Mouse (Mus musculus): ENCODE measurements at regions not wholly inside any gene's neighbourhood (a gene's known extent, or its start where the extent isn't known, plus 50 kb on each side); places are given as distances from the start of the nearest gene placed in this dataset.
"Not testable (repeated sequence)": the region's sequence is repeated elsewhere in the genome, so short reads cannot be mapped to it uniquely, and the experiment has no call there.

DNA sequence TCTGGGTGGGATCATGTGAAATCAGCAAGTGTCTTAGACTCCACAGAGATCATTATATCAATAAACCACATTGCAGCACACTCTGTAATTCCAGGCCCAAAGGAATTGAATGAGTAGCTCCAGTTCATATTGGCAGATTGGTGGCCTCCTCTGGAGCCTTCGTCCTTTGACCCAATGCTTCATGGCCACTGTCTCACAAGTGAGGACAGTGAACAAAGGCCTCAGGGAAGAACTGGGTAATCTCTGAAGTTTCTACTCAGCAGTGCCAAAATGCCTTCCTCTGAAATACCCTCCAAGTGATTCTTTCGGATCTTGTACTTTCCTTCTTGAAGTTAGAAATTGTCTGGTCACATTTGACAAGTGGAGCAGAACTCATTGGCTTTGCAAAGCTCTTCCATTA lies 135.8 kb upstream of the Fam84a start:
- H3K9me3 ChIP-seq, result no peaks in the 10 kb centered on the region

DNA sequence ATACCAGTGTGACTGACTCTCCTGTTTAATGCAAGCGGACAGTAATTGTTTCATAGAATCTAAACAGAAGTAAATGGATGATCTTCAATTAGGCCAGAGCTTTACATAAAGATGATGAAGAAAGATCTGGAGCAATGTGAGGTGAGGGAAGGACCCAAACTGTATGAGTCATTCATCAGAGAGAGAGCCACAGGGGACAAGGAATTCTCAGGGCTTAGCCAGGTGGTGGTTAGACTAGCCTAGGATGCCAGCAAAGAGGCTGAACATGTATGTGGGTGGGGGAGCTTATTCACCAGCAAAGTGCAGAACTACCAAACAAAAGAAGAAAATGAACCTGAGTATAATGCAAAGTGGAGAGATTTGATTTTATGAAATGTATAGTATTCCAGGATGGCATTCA lies 134.8 kb upstream of the Fam84a start:
- no peak for ATAC-seq (ENCODE audit: low FRiP score, low read depth)
- H3K9me3 ChIP-seq, result no peaks in the 10 kb centered on the region
- WGBS, result 82% methylated on average over 1 of the region's 1 CpGs

More for the DNA sequence above, 135.8 kb upstream of the Fam84a start:
- 90% methylated on average over 2 of the region's 2 CpGs for WGBS
- Histone ChIP-seq H3K4me2 (replicated peaks) (no peak overlapping the region), H3K9ac (replicated peaks) (no peak overlapping the region), H3K36me3 (no peaks in the 10 kb centered on the region), H3K27me3 (no peaks in the 10 kb centered on the region), H3K27ac (replicated peaks) (no peak overlapping the region), H3K4me1 (no peaks in the 10 kb centered on the region), H3K4me3 (no peak overlapping the region)
- no peak for ATAC-seq (ENCODE audit: low FRiP score, low read depth)

DNA sequence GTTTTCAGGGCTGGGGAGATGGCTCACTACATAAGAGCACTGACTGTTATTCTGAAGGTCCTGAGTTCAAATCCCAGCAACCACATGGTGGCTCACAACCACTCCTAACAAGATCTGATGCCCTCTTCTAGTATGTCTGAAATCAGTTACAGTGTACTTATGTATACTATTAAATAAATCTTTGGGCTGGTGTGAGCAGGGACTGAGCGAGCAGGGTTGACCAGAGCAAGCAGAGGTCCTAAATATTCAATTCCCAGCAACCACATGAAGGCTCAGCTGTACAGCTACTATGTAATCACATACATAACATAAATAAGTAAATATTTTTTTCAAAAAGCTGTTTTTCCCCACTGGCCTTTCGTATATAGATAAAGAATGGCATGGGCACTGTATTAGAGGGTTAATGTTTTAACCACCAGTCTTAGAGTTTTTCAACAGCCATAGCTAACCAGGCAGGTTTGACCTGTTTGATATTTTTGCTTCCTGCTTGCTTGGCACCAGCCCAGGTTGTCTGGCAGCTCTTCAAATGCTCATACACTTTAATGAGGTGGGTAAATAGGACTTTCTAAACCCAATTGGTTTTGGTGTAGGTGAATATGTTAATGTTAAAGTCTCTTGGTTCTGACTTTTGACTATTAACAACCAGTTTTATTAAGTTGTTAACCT lies 134.1 kb upstream of the Fam84a start:
- Histone ChIP-seq H3K36me3 (no peaks in the 10 kb centered on the region), H3K27me3 (no peaks in the 10 kb centered on the region), H3K4me2 (replicated peaks) (no peak overlapping the region), H3K4me3 (no peak overlapping the region), H3K27ac (replicated peaks) (no peak overlapping the region), H3K4me1 (no peaks in the 10 kb centered on the region), H3K9me3 (no peaks in the 10 kb centered on the region), H3K9ac (replicated peaks) (no peak overlapping the region)
- no peak for ATAC-seq (ENCODE audit: low FRiP score, low read depth)
- WGBS, result 84% methylated on average over 2 of the region's 2 CpGs

More for the DNA sequence above, 134.8 kb upstream of the Fam84a start:
- Histone ChIP-seq H3K4me1 (no peaks in the 10 kb centered on the region), H3K36me3 (no peaks in the 10 kb centered on the region), H3K9ac (replicated peaks) (no peak overlapping the region), H3K4me2 (replicated peaks) (no peak overlapping the region), H3K27me3 (no peaks in the 10 kb centered on the region), H3K4me3 (no peak overlapping the region), H3K27ac (replicated peaks) (no peak overlapping the region)

DNA sequence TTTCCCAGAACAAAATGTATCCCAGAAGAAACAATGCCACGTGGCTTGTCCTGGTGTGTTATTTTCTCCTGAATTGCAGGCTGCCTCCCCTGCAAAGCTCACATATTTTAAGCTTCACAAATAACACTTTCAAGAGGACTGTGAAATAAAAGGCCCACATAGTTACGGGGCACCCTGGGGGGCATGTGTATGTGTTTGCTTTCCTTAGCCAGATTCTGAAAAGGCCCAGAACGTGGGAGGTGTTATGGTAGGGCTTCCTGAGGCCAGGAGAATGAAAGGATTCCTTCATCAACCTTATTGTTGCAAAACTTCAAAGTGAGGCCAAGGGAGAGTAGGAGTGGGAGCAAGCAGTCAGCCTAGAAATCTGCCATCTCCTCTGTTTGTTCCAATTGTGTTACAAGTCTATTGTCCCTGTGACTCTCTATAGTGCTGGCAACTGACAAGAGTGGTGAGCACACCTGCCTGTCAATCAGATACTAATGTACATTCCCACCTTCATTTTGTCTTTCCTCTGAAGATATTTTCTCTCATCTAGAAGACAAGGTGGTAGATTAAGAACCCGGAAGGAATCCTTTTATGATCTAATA lies 131.3 kb upstream of the Fam84a start:
- Histone ChIP-seq H3K9ac (replicated peaks) (no peak overlapping the region), H3K4me2 (replicated peaks) (no peak overlapping the region), H3K4me1 (no peaks in the 10 kb centered on the region), H3K4me3 (no peak overlapping the region), H3K27me3 (no peaks in the 10 kb centered on the region), H3K9me3 (no peaks in the 10 kb centered on the region), H3K36me3 (no peaks in the 10 kb centered on the region), H3K27ac (replicated peaks) (no peak overlapping the region)
- WGBS, result 35% methylated on average over 4 of the region's 4 CpGs
- no peak for ATAC-seq (ENCODE audit: low FRiP score, low read depth)

DNA sequence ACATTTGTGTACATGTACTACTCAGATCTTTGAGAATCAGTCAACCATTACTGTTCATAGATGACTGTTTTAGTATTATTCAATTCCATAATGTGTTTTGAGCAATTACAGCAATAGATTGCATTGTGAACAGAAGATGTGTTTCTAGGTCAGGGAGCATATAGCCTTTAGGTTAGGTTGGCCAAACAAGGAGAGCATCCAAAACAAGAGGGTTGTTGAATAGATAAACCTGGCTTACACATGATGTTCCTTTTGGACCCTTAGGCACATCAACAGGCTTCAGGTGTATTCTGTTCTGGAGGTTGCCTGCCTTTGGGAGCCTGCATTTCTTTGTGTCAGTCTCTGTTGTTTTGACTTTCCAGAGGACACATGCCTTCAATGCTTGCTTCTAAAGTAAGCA lies 123.4 kb upstream of the Fam84a start:
- no peak overlapping the region for H3K4me2 ChIP-seq (replicated peaks)
- H3K9me3 ChIP-seq, result no peaks in the 10 kb centered on the region
- no peak overlapping the region for H3K4me3 ChIP-seq
- no peaks in the 10 kb centered on the region for H3K27me3 ChIP-seq
- ATAC-seq (ENCODE audit: low FRiP score, low read depth), result no peak
- no peak overlapping the region for H3K27ac ChIP-seq (replicated peaks)
- no peaks in the 10 kb centered on the region for H3K4me1 ChIP-seq
- no peaks in the 10 kb centered on the region for H3K36me3 ChIP-seq
- H3K9ac ChIP-seq (replicated peaks), result no peak overlapping the region

DNA sequence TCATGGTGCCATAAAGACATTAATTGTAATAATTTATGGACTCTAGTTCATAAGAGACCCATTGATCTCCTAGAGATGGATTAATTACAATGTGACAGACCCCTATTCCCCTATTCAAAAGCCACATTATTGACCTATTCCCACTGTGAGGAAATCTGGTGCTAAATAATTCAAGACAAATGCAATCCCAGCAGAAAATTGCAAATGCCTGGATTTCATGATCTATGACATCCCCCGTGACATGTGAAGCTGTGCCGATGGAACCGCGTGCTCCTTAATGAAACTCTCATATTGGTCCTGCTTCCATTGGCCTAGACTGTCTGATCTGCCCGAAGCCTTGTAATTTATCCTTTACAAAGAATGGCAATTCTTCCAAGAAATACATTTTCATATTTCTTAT lies 122.9 kb upstream of the Fam84a start:
- 82% methylated on average over 5 of the region's 5 CpGs for WGBS
- Histone ChIP-seq H3K9me3 (no peaks in the 10 kb centered on the region), H3K4me3 (no peak overlapping the region), H3K27me3 (no peaks in the 10 kb centered on the region), H3K27ac (replicated peaks) (no peak overlapping the region), H3K4me2 (replicated peaks) (no peak overlapping the region), H3K9ac (replicated peaks) (no peak overlapping the region), H3K36me3 (no peaks in the 10 kb centered on the region), H3K4me1 (no peaks in the 10 kb centered on the region)
- no peak for ATAC-seq (ENCODE audit: low FRiP score, low read depth)

DNA sequence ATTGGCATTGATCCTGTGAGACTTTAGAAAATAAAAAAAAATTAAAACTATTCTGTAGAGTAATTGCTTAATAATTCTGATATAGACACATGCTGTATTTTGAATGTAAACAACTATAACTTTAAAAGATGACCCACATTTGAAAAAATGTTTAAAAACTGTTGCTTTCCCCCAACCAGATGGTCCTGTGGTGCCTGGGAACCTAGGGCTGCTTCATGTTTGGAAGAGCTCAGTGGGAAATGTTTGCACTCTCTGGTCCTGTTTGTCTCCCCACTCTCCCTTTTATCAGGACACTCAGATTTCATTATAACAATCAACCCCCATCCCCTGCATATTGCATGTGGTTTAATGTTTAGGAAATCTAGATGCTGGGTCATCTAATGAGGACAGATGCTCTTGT lies 119.4 kb upstream of the Fam84a start:
- H3K4me3 ChIP-seq, result no peak overlapping the region

DNA sequence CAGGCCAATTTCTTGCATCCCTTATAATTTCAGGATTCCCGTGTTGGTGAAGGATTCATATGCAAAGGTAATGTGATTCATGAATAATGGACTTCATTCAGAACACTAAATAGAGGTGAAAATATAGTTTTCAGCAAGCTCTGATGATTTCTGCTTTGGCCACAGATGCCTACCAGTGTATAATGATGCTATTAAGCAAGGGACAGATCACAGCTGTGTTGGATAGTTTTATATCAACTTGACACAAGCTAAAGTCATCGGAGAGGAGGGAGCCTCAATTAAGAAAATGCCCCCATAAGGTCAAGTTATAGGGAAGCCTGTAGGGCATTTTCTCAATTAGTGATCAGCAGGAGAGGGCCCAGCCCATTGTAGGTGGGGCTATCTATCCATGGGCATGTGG lies 109.2 kb upstream of the Fam84a start:
- H3K27ac ChIP-seq (replicated peaks), result no peak overlapping the region
- no peaks in the 10 kb centered on the region for H3K27me3 ChIP-seq
- ATAC-seq (ENCODE audit: low FRiP score, low read depth), result no peak
- no peak overlapping the region for H3K4me2 ChIP-seq (replicated peaks)
- no peaks in the 10 kb centered on the region for H3K4me1 ChIP-seq
- no peak overlapping the region for H3K4me3 ChIP-seq
- no peak overlapping the region for H3K9ac ChIP-seq (replicated peaks)
- WGBS, result 78% methylated on average over 2 of the region's 2 CpGs
- H3K36me3 ChIP-seq, result no peaks in the 10 kb centered on the region
- H3K9me3 ChIP-seq, result no peaks in the 10 kb centered on the region

More for the DNA sequence above, 119.4 kb upstream of the Fam84a start:
- Histone ChIP-seq H3K4me1 (no peaks in the 10 kb centered on the region), H3K27me3 (no peaks in the 10 kb centered on the region), H3K4me2 (replicated peaks) (no peak overlapping the region), H3K36me3 (no peaks in the 10 kb centered on the region), H3K27ac (replicated peaks) (no peak overlapping the region), H3K9me3 (no peaks in the 10 kb centered on the region), H3K9ac (replicated peaks) (no peak overlapping the region)
- ATAC-seq (ENCODE audit: low FRiP score, low read depth), result no peak

DNA sequence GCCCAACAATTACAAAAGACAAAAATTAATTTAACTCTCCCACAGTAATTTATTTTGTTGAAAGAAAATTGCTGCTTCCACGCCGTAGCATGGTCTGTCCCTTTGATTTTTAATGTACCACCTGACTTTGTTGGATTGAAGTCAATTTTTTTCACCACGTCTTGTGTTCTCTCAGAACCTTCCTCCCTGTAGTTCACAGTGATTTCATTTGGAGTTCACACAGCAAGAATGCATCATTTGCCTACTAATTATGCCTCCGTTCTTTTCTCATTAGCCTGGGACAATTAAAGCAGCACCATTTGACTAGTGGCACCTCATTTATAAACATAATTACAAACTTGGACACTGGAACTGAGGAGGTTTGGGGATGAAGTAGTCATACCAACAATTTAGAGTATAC lies 108.4 kb upstream of the Fam84a start:
- H3K9me3 ChIP-seq, result no peaks in the 10 kb centered on the region
- H3K27me3 ChIP-seq, result no peaks in the 10 kb centered on the region
- H3K9ac ChIP-seq (replicated peaks), result no peak overlapping the region
- no peak overlapping the region for H3K4me2 ChIP-seq (replicated peaks)
- 87% methylated on average over 4 of the region's 4 CpGs for WGBS
- H3K4me3 ChIP-seq, result no peak overlapping the region
- H3K27ac ChIP-seq (replicated peaks), result no peak overlapping the region
- no peak for ATAC-seq (ENCODE audit: low FRiP score, low read depth)
- H3K4me1 ChIP-seq, result no peaks in the 10 kb centered on the region
- H3K36me3 ChIP-seq, result no peaks in the 10 kb centered on the region

DNA sequence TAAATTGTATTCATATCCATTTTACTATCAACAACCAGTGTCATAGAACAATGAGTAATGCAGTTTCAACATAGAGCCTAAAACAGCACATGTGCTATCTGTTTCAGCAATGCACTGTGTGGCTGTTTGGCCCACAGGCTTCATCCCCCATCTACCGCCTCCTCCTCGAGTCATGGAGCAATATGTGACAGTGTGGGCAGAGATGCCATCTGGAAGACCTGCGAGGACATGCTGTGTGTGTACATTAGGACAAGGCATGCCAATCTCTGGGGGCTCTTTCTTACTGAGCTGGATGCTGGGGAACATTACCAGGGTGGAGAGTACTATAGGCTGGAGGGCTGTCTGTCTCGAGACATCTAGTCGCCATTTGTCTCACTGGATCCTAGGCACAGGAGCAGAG lies 101.5 kb upstream of the Fam84a start:
- 85% methylated on average over 5 of the region's 5 CpGs for WGBS
- no peak for ATAC-seq (ENCODE audit: low FRiP score, low read depth)

DNA sequence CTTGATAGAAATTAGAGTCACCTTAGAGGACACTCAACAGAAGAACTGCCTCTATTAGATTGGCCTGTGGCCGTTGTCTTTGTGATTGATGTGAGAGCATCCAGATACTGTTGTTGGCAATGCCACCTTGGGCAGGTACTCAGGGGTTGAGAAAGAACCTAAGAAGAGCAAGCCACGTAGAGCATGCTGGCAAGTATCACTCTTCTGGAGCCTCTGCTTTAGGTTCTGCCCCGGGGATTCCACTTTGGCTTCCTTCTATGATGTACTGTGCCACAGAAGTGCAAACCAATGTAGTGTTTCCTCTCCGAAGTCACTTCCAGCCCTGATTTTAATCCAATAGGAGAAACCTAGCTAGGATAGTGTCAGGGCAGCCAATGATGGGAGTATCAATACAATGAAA lies 98.3 kb upstream of the Fam84a start:
- Histone ChIP-seq H3K27me3 (no peaks in the 10 kb centered on the region), H3K36me3 (no peaks in the 10 kb centered on the region), H3K4me1 (no peaks in the 10 kb centered on the region), H3K9ac (replicated peaks) (no peak overlapping the region), H3K27ac (replicated peaks) (no peak overlapping the region), H3K4me2 (replicated peaks) (no peak overlapping the region), H3K4me3 (no peak overlapping the region), H3K9me3 (no peaks in the 10 kb centered on the region)
- WGBS, result 92% methylated on average over 4 of the region's 4 CpGs
- ATAC-seq (ENCODE audit: low FRiP score, low read depth), result no peak

More for the DNA sequence above, 101.5 kb upstream of the Fam84a start:
- H3K9me3 ChIP-seq, result no peaks in the 10 kb centered on the region
- no peak overlapping the region for H3K27ac ChIP-seq (replicated peaks)
- no peaks in the 10 kb centered on the region for H3K4me1 ChIP-seq
- H3K4me2 ChIP-seq (replicated peaks), result no peak overlapping the region
- no peak overlapping the region for H3K4me3 ChIP-seq
- no peaks in the 10 kb centered on the region for H3K36me3 ChIP-seq
- H3K27me3 ChIP-seq, result no peaks in the 10 kb centered on the region
- H3K9ac ChIP-seq (replicated peaks), result no peak overlapping the region

DNA sequence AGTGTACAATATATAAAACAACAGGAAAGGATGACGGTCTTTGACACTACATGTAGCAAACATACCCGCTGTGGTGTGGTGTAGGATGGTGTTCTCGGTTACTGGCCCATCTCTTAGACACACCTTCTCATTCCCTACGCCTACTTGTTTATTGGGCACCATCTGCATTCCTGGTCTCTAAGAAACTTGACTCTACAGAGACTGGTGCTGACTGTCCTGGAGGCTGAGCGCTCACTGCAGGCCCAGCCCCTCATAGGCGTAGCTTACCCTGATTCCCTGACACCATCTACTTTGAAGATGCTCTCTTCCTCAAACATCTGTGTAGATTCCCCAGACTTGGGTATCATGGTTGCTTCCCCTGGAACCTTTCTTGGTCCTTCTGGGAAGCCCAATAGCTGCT lies 90.9 kb upstream of the Fam84a start:
- H3K9me3 ChIP-seq; ATAC-seq (ENCODE audit: low FRiP score, low read depth): not testable (repeated sequence)
- WGBS, result 95% methylated on average over 6 of the region's 6 CpGs

DNA sequence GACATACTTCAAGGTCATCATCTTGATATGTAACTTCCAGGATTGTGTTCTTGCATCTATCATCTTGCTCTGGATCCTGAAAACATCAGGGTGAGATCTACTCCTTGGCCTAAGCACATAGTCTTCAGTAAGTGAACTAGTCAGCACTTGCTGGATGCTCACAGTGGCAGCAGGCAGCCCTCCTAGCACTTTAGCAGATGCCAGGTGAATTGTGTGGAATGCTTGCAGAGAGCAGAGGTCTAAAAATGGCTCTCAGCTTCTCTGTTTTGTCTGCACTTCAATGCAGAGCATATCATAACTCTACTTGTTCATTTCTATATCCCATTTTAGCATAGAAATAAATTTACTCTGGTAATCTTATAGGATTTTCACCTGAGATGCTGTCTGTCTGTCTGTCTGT lies 85.8 kb upstream of the Fam84a start:
- Histone ChIP-seq H3K9ac (replicated peaks) (no peak overlapping the region), H3K36me3 (no peaks in the 10 kb centered on the region), H3K4me2 (replicated peaks) (no peak overlapping the region), H3K9me3 (no peaks in the 10 kb centered on the region), H3K27me3 (no peaks in the 10 kb centered on the region), H3K27ac (replicated peaks) (no peak overlapping the region), H3K4me3 (no peak overlapping the region), H3K4me1 (no peaks in the 10 kb centered on the region)
- ATAC-seq (ENCODE audit: low FRiP score, low read depth), result no peak

More for the DNA sequence above, 90.9 kb upstream of the Fam84a start:
- not testable (repeated sequence) for H3K4me3 ChIP-seq; H3K4me2 ChIP-seq (replicated peaks); H3K27ac ChIP-seq (replicated peaks); H3K4me1 ChIP-seq; H3K36me3 ChIP-seq; H3K9ac ChIP-seq (replicated peaks); H3K27me3 ChIP-seq
